Mouse (Mus musculus) liver, embryonic 13.5 days (tissue): ENCODE data around the gene Cep78. TPM values are rescaled to one million over a fixed set of nuclear protein-coding genes. Genes with fewer than 3 reads are reported as not detected.

Experiments used
- polyA plus RNA-seq: library from polyadenylated mRNA; unstranded; fragments of >200 nt; fragmentation: Nextera tagmentation; extraction: Ambion mirVana; gene quantifications from 2 replicates; pipeline ENCODE4 v1.2.1, GENCODE M21; 2015

Gene Cep78
- polyA plus RNA-seq, 1 experiment from 2014 or later = 12.8 TPM

Other genes starting within 250 kb of the Cep78 start
- gene Psat1, start 37.7 kb downstream of the Cep78 start, polyA plus RNA-seq = 165 and 186 TPM in 2 replicates
- gene Gnaq, start 147.8 kb upstream of the Cep78 start, polyA plus RNA-seq = 4.0 and 4.2 TPM in 2 replicates